19 mouse cellular contexts compared by ENCODE assay signal in the genomic region with DNA sequence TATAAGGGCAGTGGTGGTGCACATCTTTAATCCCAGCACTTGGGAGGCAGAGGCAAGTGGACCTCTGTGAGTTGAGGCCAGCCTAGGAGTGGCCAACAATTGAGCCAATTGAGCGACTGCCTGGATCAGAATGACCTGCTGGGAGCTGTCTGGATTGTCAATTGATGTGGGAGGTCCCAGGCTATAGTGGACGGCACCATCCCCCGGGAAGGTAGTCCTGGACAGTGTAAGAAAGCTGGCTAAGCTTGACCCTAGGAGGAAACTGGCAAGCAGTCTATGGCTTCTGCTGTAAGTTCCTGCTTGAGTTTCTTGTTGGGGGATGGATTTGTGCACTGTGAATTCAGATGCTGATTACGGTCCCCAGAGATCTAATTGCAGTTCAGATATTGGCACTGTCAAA. TPM values are rescaled to one million over a fixed set of nuclear protein-coding genes. Genes with fewer than 3 reads are reported as not detected.
DNase-seq lines count a peak whose midpoint lies in the region; ATAC-seq and TF ChIP-seq lines count a peak whose summit lies in the region.
"Had no signal": no experiment of that assay in that cellular context is flagged by ENCODE, and none has a peak within 500 bp of the region (broad histone marks: within the 10 kb centered on the region; RNA-seq: fewer than 3 reads in every experiment).

No protein-coding gene starts in this region.

- no peak for TF ChIP-seq POLR2A in kidney, adult 2 months (IDR thresholded peaks at IDR 0.05; ENCODE audit: low read depth, low read length)

- peak; percentile 44 for DNase-seq in adrenal gland, adult 2 months
- DNase-seq in adrenal gland, adult 8-10 months: no peak
- DNase-seq in gastrocnemius, adult 2 months: peak; percentile 35
- DNase-seq in gastrocnemius, postnatal 4 days (ENCODE audit: low spot score in 2 of 2): no peak
- peak; percentile 39 for DNase-seq in kidney, adult 2 months
- DNase-seq: adrenal gland, postnatal 25 days; B cell, adult 2 months; cerebellum, postnatal 10 days; gastrocnemius, postnatal 14 days; heart, postnatal 36 days; kidney, adult 11 months had no signal

- H3K36me3 ChIP-seq in kidney, adult 2 months (ENCODE audit: control insufficient read depth, insufficient read depth, low read length): no peaks in the 10 kb centered on the region
- no peaks in the 10 kb centered on the region for H3K36me3 ChIP-seq in kidney, embryonic 16.5 days (ENCODE audit: insufficient read depth, low read length)
- H3K36me3 ChIP-seq: forebrain, embryonic 15.5 days; G1E; heart, embryonic 12.5 days; hindbrain, embryonic 15.5 days had no signal

- peaks cover 33% of the 10 kb centered on the region for H3K4me1 ChIP-seq in kidney, adult 2 months (ENCODE audit: control insufficient read depth, insufficient read depth, low read length)
- peaks cover 17% of the 10 kb centered on the region for H3K4me1 ChIP-seq in kidney, embryonic 16.5 days (ENCODE audit: insufficient read depth, low read length)

- no peaks in the 10 kb centered on the region for H3K9me3 ChIP-seq in kidney, embryonic 16.5 days (ENCODE audit: low read length)
- H3K9me3 ChIP-seq: forebrain, embryonic 15.5 days; G1E; heart, embryonic 12.5 days; hindbrain, embryonic 15.5 days had no signal

- 75% methylated on average over 4 of the region's 4 CpGs for whole genome bisulfite sequencing in kidney, adult 2 months
- 61% methylated on average over 4 of the region's 4 CpGs for WGBS in kidney, embryonic 16.5 days

- intact Hi-C loops in gastrocnemius, adult 2 months (cut with DNase I): no loop called here

- no peak for ATAC-seq in kidney, embryonic 16.5 days (ENCODE audit: low FRiP score, low TSS enrichment)
- no peak for ATAC-seq in inflammation-experienced regulatory T-cells, adult 6 months
- ATAC-seq: CD4-positive, CD25-positive, alpha-beta regulatory T cell, adult 4 months; forebrain, embryonic 15.5 days had no signal

- H3K27me3 ChIP-seq in kidney, adult 2 months (replicated peaks; ENCODE audit: control insufficient read depth, insufficient read depth, low read length): no peaks in the 10 kb centered on the region
- H3K27me3 ChIP-seq in kidney, embryonic 16.5 days (ENCODE audit: insufficient read depth, low read length): no peaks in the 10 kb centered on the region
- H3K27me3 ChIP-seq: forebrain, embryonic 15.5 days; heart, embryonic 12.5 days; hindbrain, embryonic 15.5 days had no signal

- no peak overlapping the region for H3K4me3 ChIP-seq in gastrocnemius, adult 2 months
- no peak overlapping the region for H3K4me3 ChIP-seq in kidney, adult 2 months (ENCODE audit: insufficient read depth, low read depth, low read length)
- H3K4me3 ChIP-seq in kidney, embryonic 16.5 days (ENCODE audit: low read length): no peak overlapping the region
- H3K4me3 ChIP-seq: forebrain, embryonic 15.5 days; heart, adult 2 months; heart, embryonic 12.5 days; hindbrain, embryonic 15.5 days had no signal

- no peak overlapping the region for H3K4me2 ChIP-seq in kidney, embryonic 16.5 days (replicated peaks; ENCODE audit: low read depth, low read length)
- H3K4me2 ChIP-seq: forebrain, embryonic 15.5 days; heart, embryonic 12.5 days; hindbrain, embryonic 15.5 days had no signal

- no peak overlapping the region for H3K9ac ChIP-seq in kidney, embryonic 16.5 days (replicated peaks; ENCODE audit: low read length)
- H3K9ac ChIP-seq: forebrain, embryonic 15.5 days; heart, embryonic 12.5 days; hindbrain, embryonic 15.5 days had no signal

- no peak overlapping the region for H3K27ac ChIP-seq in gastrocnemius, adult 2 months
- no peak overlapping the region for H3K27ac ChIP-seq in kidney, adult 2 months (ENCODE audit: insufficient read depth, low read depth, low read length)
- H3K27ac ChIP-seq in kidney, embryonic 16.5 days (ENCODE audit: low read length): no peak overlapping the region
- H3K27ac ChIP-seq: forebrain, embryonic 15.5 days; hindbrain, embryonic 15.5 days had no signal

- no peak for TF ChIP-seq CTCF in gastrocnemius, adult 2 months (IDR thresholded peaks at IDR 0.05)
- no peak for TF ChIP-seq CTCF in kidney, adult 2 months (conservative IDR thresholded peaks at IDR 0.05; ENCODE audit: insufficient read depth, insufficient read length, low read depth, low read length)

RNA-seq across cellular contexts. Expression of a gene that starts 46.6 kb away (rescaled TPM):
- total RNA-seq in adrenal gland, adult 2 months (2021): 1 to 10 TPM; 5.5 to 7.7 TPM
- polyA plus RNA-seq in adrenal gland, adult 2 months (2012; rRNA removed): 4.4 and 5.0 TPM in 2 replicates
- total RNA-seq in adrenal gland, adult 8-10 months (2022): 1 to 10 TPM; 6.1 to 9.9 (median 7.6) TPM
- not detected for total RNA-seq in gastrocnemius, adult 2 months (2021)
- total RNA-seq in gastrocnemius, postnatal 4 days (2021): under 1 TPM; 0.08 to 0.25 TPM
- polyA plus RNA-seq in kidney, adult 2 months (2012; rRNA removed): 0.11 and 0.31 TPM in 2 replicates
- 0.71 and 2.1 TPM in 2 replicates for polyA plus RNA-seq in kidney, embryonic 16.5 days (2015; fragmentation: Nextera tagmentation; extraction: Ambion mirVana)
- not detected for polyA plus RNA-seq in inflammation-experienced regulatory T-cells, adult 6 months (2017; shearing (Covaris generic))
- total RNA-seq: gastrocnemius, postnatal 14 days; heart, postnatal 36 days had no signal
- polyA plus RNA-seq: CD4-positive, CD25-positive, alpha-beta regulatory T cell, adult 4 months; G1E had no signal

RNA-seq across cellular contexts. Expression of a gene that starts 47.1 kb away (rescaled TPM):
- 10 to 100 TPM; 61.8 to 66.2 TPM for total RNA-seq in adrenal gland, adult 2 months (2021)
- polyA plus RNA-seq in adrenal gland, adult 2 months (2012; rRNA removed): 11.6 and 11.9 TPM in 2 replicates
- total RNA-seq in adrenal gland, adult 8-10 months (2022): 10 to 100 TPM; 44.2 to 83.0 (median 65.5) TPM
- 10 to 100 TPM in 1 of 2 experiments, 1 to 10 TPM in 1; 9.5 to 18.2 TPM for total RNA-seq in gastrocnemius, adult 2 months (2021)
- 10 to 100 TPM; 68.7 to 80.2 TPM for total RNA-seq in gastrocnemius, postnatal 4 days (2021)
- 32.2 and 36.3 TPM in 2 replicates for polyA plus RNA-seq in kidney, adult 2 months (2012; rRNA removed)
- 77.5 and 89.4 TPM in 2 replicates for polyA plus RNA-seq in kidney, embryonic 16.5 days (2015; fragmentation: Nextera tagmentation; extraction: Ambion mirVana)
- polyA plus RNA-seq in inflammation-experienced regulatory T-cells, adult 6 months (2017; shearing (Covaris generic)): 10 to 100 TPM; 22.1 to 37.3 (median 31.6) TPM

Comparison
In these comparisons a context has a peak if more than half of its experiments do, and no peak if none do; other contexts are left out.
1. DNase-seq: peak in adrenal gland, adult 2 months (single experiment), gastrocnemius, adult 2 months (single experiment) and kidney, adult 2 months (single experiment); none in adrenal gland, adult 8-10 months (single experiment) and gastrocnemius, postnatal 4 days (0 of 2).
2. RNA of a gene that starts 46.6 kb away (total RNA-seq): 6.1 to 9.9 TPM in adrenal gland, adult 8-10 months and 5.5 to 7.7 TPM in adrenal gland, adult 2 months; 0.08 to 0.25 TPM in gastrocnemius, postnatal 4 days and not detected in gastrocnemius, adult 2 months; every median in the first group is over 4 times any median in the second.